Mouse (Mus musculus): Measurements from ENCODE around the gene Map3k14.

DNA sequence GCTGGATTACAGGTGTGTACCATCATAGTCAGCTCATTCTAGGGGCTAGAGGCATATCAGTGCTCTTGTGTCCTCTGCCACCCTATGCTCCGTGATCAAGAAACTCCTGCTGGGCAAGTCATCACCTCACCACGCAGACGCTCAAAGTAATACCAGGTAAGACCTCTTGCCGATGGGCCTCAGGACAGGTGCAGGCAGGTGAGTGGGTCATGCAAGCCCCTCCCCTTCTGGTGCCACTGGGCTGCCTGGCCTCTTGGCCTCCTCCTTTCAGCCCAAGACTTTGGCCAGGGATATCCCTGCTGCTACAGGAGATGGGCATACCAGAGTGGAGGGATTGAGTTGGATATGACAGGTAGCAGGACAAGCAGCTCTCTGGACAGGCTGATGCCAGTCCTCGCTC is 48.0 kb downstream of the Map3k14 start:
- TF ChIP-seq CTCF (IDR thresholded peaks at IDR 0.05; ENCODE audit: insufficient read depth, low read depth, low read length) (no peak), POLR2A (IDR thresholded peaks at IDR 0.05; ENCODE audit: insufficient read depth, low read depth, low read length) (no peak)

Measured in olfactory bulb, adult 2 months (tissue).